In the genomic region with DNA sequence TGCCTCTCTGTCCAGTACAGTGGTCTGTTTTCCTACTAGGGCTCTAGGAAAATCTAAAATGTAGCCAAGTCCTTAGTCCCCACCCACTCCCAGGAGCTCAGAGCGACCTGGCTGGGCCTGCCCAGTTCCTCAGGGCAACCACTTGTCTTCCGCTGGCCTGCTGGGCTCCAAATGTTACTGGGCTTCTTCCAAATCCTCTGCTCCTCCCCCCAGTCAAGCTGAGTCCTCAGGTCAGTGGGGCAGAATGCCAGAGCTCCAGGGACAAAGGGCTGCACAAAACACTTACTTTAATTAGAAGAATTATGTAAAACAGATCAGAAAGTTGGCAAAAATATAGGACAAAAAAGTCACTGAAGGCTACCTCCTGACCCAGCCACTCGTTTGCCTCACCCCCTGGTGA, we compare ENCODE assay signal across 9 mouse cellular contexts. TPM values are rescaled to one million over a fixed set of nuclear protein-coding genes. Genes with fewer than 3 reads are reported as not detected.
DNase-seq lines count a peak whose midpoint lies in the region; ATAC-seq and TF ChIP-seq lines count a peak whose summit lies in the region.
"Had no signal": no experiment of that assay in that cellular context is flagged by ENCODE, and none has a peak within 500 bp of the region (broad histone marks: within the 10 kb centered on the region; RNA-seq: fewer than 3 reads in every experiment).

No protein-coding gene starts in this region.

- WGBS in liver, postnatal 0 days (ENCODE audit: insufficient replicate concordance), result 36% methylated on average over 3 of the region's 3 CpGs
- 11% methylated on average over 3 of the region's 3 CpGs for WGBS in lung, adult 2 months
- 37% methylated on average over 3 of the region's 3 CpGs for WGBS in liver, embryonic 12.5 days (ENCODE audit: insufficient replicate concordance)

- no peak for TF ChIP-seq POLR2A in lung, adult 2 months (IDR thresholded peaks at IDR 0.05; ENCODE audit: borderline replicate concordance, extremely low read depth, low read depth, low read length)

- no peak overlapping the region for H3K9ac ChIP-seq in liver, postnatal 0 days (replicated peaks)
- H3K9ac ChIP-seq in liver, embryonic 12.5 days, result no peak overlapping the region
- H3K9ac ChIP-seq: neural tube, embryonic 12.5 days had no signal

- no peak for TF ChIP-seq EP300 in liver, postnatal 0 days (IDR thresholded peaks at IDR 0.05; ENCODE audit: low read depth)

- DNase-seq in liver, postnatal 0 days, result peak; percentile 40
- DNase-seq in liver, result no peak
- peak; percentile 81 for DNase-seq in gastrocnemius, postnatal 25 days
- DNase-seq in kidney, adult 18-20 months, result peak; percentile 92
- DNase-seq in lung, adult 2 months, result peak; percentile 80
- DNase-seq in retina, postnatal 1 day, result peak; percentile 95

- ATAC-seq in liver, postnatal 0 days, result no peak
- ATAC-seq in common myeloid progenitor, adult 5-6 weeks (replicated peaks; ENCODE audit: low read depth, poor library complexity, severe bottlenecking), result peak; percentile 24; the same call in 1 of the 2 replicates
- no peak for ATAC-seq in liver, embryonic 12.5 days

- no peaks in the 10 kb centered on the region for H3K36me3 ChIP-seq in liver, postnatal 0 days (replicated peaks; ENCODE audit: insufficient read depth, low read length)
- no peaks in the 10 kb centered on the region for H3K36me3 ChIP-seq in liver, embryonic 12.5 days
- H3K36me3 ChIP-seq: neural tube, embryonic 12.5 days had no signal

- no peak for TF ChIP-seq CTCF in liver, postnatal 0 days (IDR thresholded peaks at IDR 0.05; ENCODE audit: low read depth)
- no peak for TF ChIP-seq CTCF in lung, adult 2 months (IDR thresholded peaks at IDR 0.05; ENCODE audit: insufficient read depth, low read length)

- no peak overlapping the region for H3K4me2 ChIP-seq in liver, postnatal 0 days (ENCODE audit: low read depth, low read length)
- H3K4me2 ChIP-seq in liver, embryonic 12.5 days, result no peak overlapping the region
- H3K4me2 ChIP-seq: neural tube, embryonic 12.5 days had no signal

- H3K4me1 ChIP-seq in liver, postnatal 0 days (ENCODE audit: insufficient read depth), result peaks cover 55% of the 10 kb centered on the region
- H3K4me1 ChIP-seq in lung, adult 2 months (ENCODE audit: control insufficient read depth, insufficient read depth, low read length), result peaks cover 59% of the 10 kb centered on the region
- peaks cover 55% of the 10 kb centered on the region for H3K4me1 ChIP-seq in liver, embryonic 12.5 days

- no peak overlapping the region for H3K4me3 ChIP-seq in liver, postnatal 0 days (ENCODE audit: low read depth, low read length)
- H3K4me3 ChIP-seq in lung, adult 2 months (replicated peaks; ENCODE audit: extremely low read depth, low read depth, low read length), result no peak overlapping the region
- H3K4me3 ChIP-seq in liver, embryonic 12.5 days, result no peak overlapping the region
- H3K4me3 ChIP-seq: neural tube, embryonic 12.5 days had no signal

- H3K27ac ChIP-seq in liver, postnatal 0 days (ENCODE audit: low read depth), result peak overlapping the region; percentile 44
- H3K27ac ChIP-seq in liver, embryonic 12.5 days, result no peak overlapping the region
- H3K27ac ChIP-seq: neural tube, embryonic 12.5 days had no signal

- no peaks in the 10 kb centered on the region for H3K9me3 ChIP-seq in liver, postnatal 0 days (ENCODE audit: low read length)
- H3K9me3 ChIP-seq in liver, embryonic 12.5 days (replicated peaks), result no peaks in the 10 kb centered on the region
- H3K9me3 ChIP-seq: neural tube, embryonic 12.5 days had no signal

- H3K27me3 ChIP-seq in liver, postnatal 0 days (ENCODE audit: insufficient read depth, low read length), result no peaks in the 10 kb centered on the region
- H3K27me3 ChIP-seq in liver, embryonic 12.5 days (replicated peaks), result no peaks in the 10 kb centered on the region
- H3K27me3 ChIP-seq: neural tube, embryonic 12.5 days had no signal

RNA-seq across cellular contexts. Expression of gene Hpcal1, which starts 56.1 kb away (rescaled TPM):
- 18.6 and 20.8 TPM in 2 replicates for polyA plus RNA-seq in liver, postnatal 0 days (2015; fragmentation: Nextera tagmentation; extraction: Ambion mirVana)
- 14.7 and 14.8 TPM in 2 replicates for total RNA-seq in common myeloid progenitor, adult 5-6 weeks (2017)
- total RNA-seq in gastrocnemius, postnatal 25 days (2021), result 1 to 10 TPM; 6.4 to 8.0 TPM
- 188 and 222 TPM in 2 replicates for polyA plus RNA-seq in lung, adult 2 months (2012; rRNA removed)
- polyA plus RNA-seq in liver, embryonic 12.5 days (2016; fragmentation: Nextera tagmentation; extraction: Ambion mirVana), result 17.6 and 18.6 TPM in 2 replicates
